Mouse (Mus musculus): Measurements from ENCODE around the gene Susd3. TPM values are rescaled to one million over a fixed set of nuclear protein-coding genes. Genes with fewer than 3 reads are reported as not detected.
A peak's percentile ranks its signal among the peaks of the same experiment; 100 is the strongest.

Susd3 gene
- polyA plus RNA-seq, 1 experiment from 2014 or later = 1.2 TPM

DNA sequence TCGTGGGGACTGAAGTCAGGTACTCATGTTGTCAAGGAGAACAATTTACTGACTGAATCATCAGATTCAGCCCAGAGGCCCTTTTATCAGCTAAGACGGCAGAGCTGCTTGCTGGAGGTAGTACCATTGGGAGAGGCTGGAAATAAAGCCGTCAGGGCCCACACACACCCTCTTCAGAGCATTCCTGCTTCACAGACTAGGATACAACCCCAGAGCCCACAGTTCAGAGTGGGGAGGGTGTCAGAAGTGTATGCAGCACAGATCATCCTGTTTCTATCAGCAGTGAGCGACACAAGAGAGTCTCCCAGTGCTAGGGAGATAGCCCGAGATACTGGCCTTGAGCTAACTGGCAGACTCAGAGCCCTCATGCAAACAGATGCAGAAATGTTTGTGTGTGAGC, 65.3 kb downstream of the Susd3 start:
- Histone ChIP-seq H3K27me3 (ENCODE audit: control insufficient read depth, insufficient read depth, low read length) (no peaks in the 10 kb centered on the region), H3K9ac (ENCODE audit: low read length) (peak overlapping the region; percentile 17; the same call in 1 of the 2 replicates), H3K27ac (replicated peaks; ENCODE audit: low read depth, low read length) (no peak overlapping the region), H3K4me1 (ENCODE audit: control insufficient read depth, insufficient read depth, low read length) (peaks cover 10% of the 10 kb centered on the region), H3K9me3 (ENCODE audit: control insufficient read depth, low read length) (no peaks in the 10 kb centered on the region), H3K36me3 (ENCODE audit: control insufficient read depth, insufficient read depth, low read length) (no peaks in the 10 kb centered on the region), H3K4me2 (ENCODE audit: low read depth, severe bottlenecking) (no peak overlapping the region), H3K4me3 (ENCODE audit: low read depth, low read length) (no peak overlapping the region)
- ATAC-seq (ENCODE audit: insufficient number of reproducible peaks, low FRiP score, low TSS enrichment, low read depth) (no peak), DNase-seq (ENCODE audit: low spot score) (no peak)
- 63% methylated on average over 5 of the region's 5 CpGs for WGBS

DNA sequence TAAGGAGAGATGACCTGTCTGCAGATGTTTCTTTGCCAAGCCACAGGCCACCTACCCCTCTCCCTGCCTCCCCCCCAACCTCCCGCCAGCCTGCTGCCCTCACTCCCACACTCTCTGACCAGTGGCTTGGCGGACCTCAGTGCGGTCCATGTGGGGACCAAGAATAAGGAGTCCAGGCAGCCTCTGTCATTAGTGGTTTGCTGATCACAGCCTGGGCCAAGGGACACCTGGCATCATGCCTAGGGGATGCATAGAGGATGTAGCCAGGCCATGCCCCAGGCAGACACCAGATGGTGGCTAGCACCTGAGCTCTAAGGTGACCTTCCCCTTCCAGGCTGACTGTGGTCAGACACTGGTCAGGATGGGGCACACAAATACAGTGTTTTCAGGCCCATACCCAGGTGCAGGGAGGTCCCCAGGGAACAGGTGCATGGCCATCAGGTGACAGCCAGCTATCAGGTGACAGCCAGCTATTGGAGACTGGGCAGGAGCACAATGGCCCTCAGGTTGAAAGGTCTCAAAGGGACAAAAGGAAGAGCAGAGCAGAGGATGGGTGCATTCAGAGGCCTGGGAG, 67.0 kb downstream of the Susd3 start:
- no peak for ATAC-seq (ENCODE audit: insufficient number of reproducible peaks, low FRiP score, low TSS enrichment, low read depth)
- no peaks in the 10 kb centered on the region for H3K9me3 ChIP-seq (ENCODE audit: control insufficient read depth, low read length)
- H3K4me3 ChIP-seq (ENCODE audit: low read depth, low read length) = no peak overlapping the region
- H3K27me3 ChIP-seq (ENCODE audit: control insufficient read depth, insufficient read depth, low read length) = no peaks in the 10 kb centered on the region
- no peak overlapping the region for H3K4me2 ChIP-seq (ENCODE audit: low read depth, severe bottlenecking)
- DNase-seq (ENCODE audit: low spot score) = no peak
- WGBS = 88% methylated on average over 3 of the region's 3 CpGs
- H3K9ac ChIP-seq (ENCODE audit: low read length) = no peak overlapping the region
- no peaks in the 10 kb centered on the region for H3K36me3 ChIP-seq (ENCODE audit: control insufficient read depth, insufficient read depth, low read length)
- H3K27ac ChIP-seq (replicated peaks; ENCODE audit: low read depth, low read length) = no peak overlapping the region
- H3K4me1 ChIP-seq (ENCODE audit: control insufficient read depth, insufficient read depth, low read length) = no peaks in the 10 kb centered on the region; the same call in 1 of the 2 replicates

DNA sequence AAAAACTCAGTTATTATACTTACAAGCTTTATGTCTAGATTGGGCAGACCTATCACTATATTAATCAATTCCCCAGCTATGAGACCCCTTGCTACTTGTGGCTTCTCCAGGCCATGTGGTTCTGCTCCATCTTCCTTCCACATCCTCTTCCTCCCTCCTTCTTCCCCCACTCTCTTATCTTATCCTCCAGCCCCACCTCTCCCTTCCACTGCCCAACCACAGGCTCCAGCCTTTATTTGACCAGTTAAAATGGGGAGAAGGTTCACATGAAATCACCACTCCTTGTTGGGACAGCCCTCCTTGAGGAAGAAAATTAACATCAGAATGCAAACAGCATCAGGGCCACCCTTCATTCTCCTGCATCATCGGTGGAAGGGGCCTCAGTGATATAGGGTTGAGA, 67.8 kb downstream of the Susd3 start:
- Histone ChIP-seq H3K36me3 (ENCODE audit: control insufficient read depth, insufficient read depth, low read length) (no peaks in the 10 kb centered on the region), H3K4me3 (ENCODE audit: low read depth, low read length) (no peak overlapping the region), H3K9me3 (ENCODE audit: control insufficient read depth, low read length) (no peaks in the 10 kb centered on the region), H3K9ac (ENCODE audit: low read length) (no peak overlapping the region), H3K4me1 (ENCODE audit: control insufficient read depth, insufficient read depth, low read length) (no peaks in the 10 kb centered on the region), H3K27ac (replicated peaks; ENCODE audit: low read depth, low read length) (no peak overlapping the region), H3K4me2 (ENCODE audit: low read depth, severe bottlenecking) (no peak overlapping the region), H3K27me3 (ENCODE audit: control insufficient read depth, insufficient read depth, low read length) (no peaks in the 10 kb centered on the region)
- DNase-seq (ENCODE audit: low spot score) (no peak), ATAC-seq (ENCODE audit: insufficient number of reproducible peaks, low FRiP score, low TSS enrichment, low read depth) (no peak)
- WGBS = 43% methylated on average over 1 of the region's 1 CpGs

Other genes starting within 250 kb of the Susd3 start
- gene Wnk2, start 100.7 kb downstream of the Susd3 start, polyA plus RNA-seq (2014; fragmentation: Nextera tagmentation; extraction: Ambion mirVana) = 0.87 and 1.0 TPM in 2 replicates
- 23.6 and 24.4 TPM in 2 replicates for gene Ninj1, start 61.2 kb downstream of the Susd3 start, polyA plus RNA-seq (2014; fragmentation: Nextera tagmentation; extraction: Ambion mirVana)
- gene Card19, start 32.7 kb downstream of the Susd3 start, polyA plus RNA-seq (2014; fragmentation: Nextera tagmentation; extraction: Ambion mirVana) = 32.9 and 34.2 TPM in 2 replicates
- 0.37 and 0.92 TPM in 2 replicates for gene Fgd3, start 71.6 kb upstream of the Susd3 start, polyA plus RNA-seq (2014; fragmentation: Nextera tagmentation; extraction: Ambion mirVana)
- gene Bicd2, start 92.9 kb upstream of the Susd3 start, polyA plus RNA-seq (2014; fragmentation: Nextera tagmentation; extraction: Ambion mirVana) = 25.8 and 29.2 TPM in 2 replicates
- 14.6 and 16.3 TPM in 2 replicates for gene Ippk, start 172.5 kb upstream of the Susd3 start, polyA plus RNA-seq (2014; fragmentation: Nextera tagmentation; extraction: Ambion mirVana)
- 0.85 and 0.87 TPM in 2 replicates for gene Tes3-ps, start 244.6 kb upstream of the Susd3 start, polyA plus RNA-seq (2014; fragmentation: Nextera tagmentation; extraction: Ambion mirVana)